Mouse (Mus musculus) limb, embryonic 14.5 days (tissue): Measurements from ENCODE around the gene Lrrc3b. TPM values are rescaled to one million over a fixed set of nuclear protein-coding genes. Genes with fewer than 3 reads are reported as not detected.

Source experiments
- ATAC-seq: fragments of 200-750 bp; cut with Nextera tagmentation; 2 replicates; pipeline ENCODE4 v1.8.0; 2017; ENCODE audit warnings: low read depth, moderate number of reproducible peaks, moderate TSS enrichment; ENCODE audit not compliant: low FRiP score
- DNase-seq: peaks from one replicate; pipeline ENCODE4 v3.0.0-alpha.2; 2015; ENCODE audit warnings: low spot score
- H3K27ac ChIP-seq: fragments of 300-500 bp; sonication (generic); replicated peaks from 2 replicates; pipeline ENCODE4 v1.5.1; 2014; ENCODE audit warnings: low read depth, mild to moderate bottlenecking, low read length, moderate library complexity, mixed read lengths
- H3K27me3 ChIP-seq: fragments of 300-500 bp; sonication (generic); 2 replicates; pipeline ENCODE4 v1.6.1; 2014; ENCODE audit warnings: low read length, mixed read lengths; ENCODE audit not compliant: control insufficient read depth, insufficient read depth
- H3K36me3 ChIP-seq: fragments of 300-500 bp; sonication (generic); 2 replicates; pipeline ENCODE4 v1.6.1; 2014; ENCODE audit warnings: mild to moderate bottlenecking, low read length, moderate library complexity, mixed read lengths; ENCODE audit not compliant: control insufficient read depth, insufficient read depth
- H3K4me1 ChIP-seq: fragments of 300-500 bp; sonication (generic); 2 replicates; pipeline ENCODE4 v1.6.1; 2014; ENCODE audit warnings: antibody characterized with exemption, low read length, mixed read lengths; ENCODE audit not compliant: control insufficient read depth, insufficient read depth
- H3K4me2 ChIP-seq: fragments of 300-500 bp; sonication (generic); replicated peaks from 2 replicates; pipeline ENCODE4 v1.6.1; 2014; ENCODE audit warnings: low read depth, mild to moderate bottlenecking, low read length, moderate library complexity; ENCODE audit not compliant: severe bottlenecking
- H3K4me3 ChIP-seq: fragments of 300-500 bp; sonication (generic); replicated peaks from 2 replicates; pipeline ENCODE4 v1.5.1; 2014; ENCODE audit warnings: low read length
- H3K9ac ChIP-seq: fragments of 300-500 bp; sonication (generic); 2 replicates; pipeline ENCODE4 v1.6.1; 2014; ENCODE audit warnings: mild to moderate bottlenecking, low read depth, low read length, moderate library complexity; ENCODE audit not compliant: severe bottlenecking
- H3K9me3 ChIP-seq: fragments of 300-500 bp; sonication (generic); 2 replicates; pipeline ENCODE4 v1.6.1; 2016; ENCODE audit warnings: low read length; ENCODE audit not compliant: control insufficient read depth
- POLR2A ChIP-seq: fragments of 200-500 bp; IDR thresholded peaks from 2 replicates; pipeline ENCODE4 v1.8.0; 2012; ENCODE audit warnings: inconsistent platforms, mild to moderate bottlenecking, moderate library complexity, borderline replicate concordance; ENCODE audit not compliant: insufficient read depth, insufficient read length; ENCODE audit errors: extremely low read depth
- WGBS: fragments of 180-500 bp; shearing (Covaris S2); extraction: QIAGEN DNeasy Blood & Tissue Kit; methylation state at CpG from one replicate; pipeline ENCODE4 v1.1.7; 2014; 5-methylcytosine and 5-hydroxymethylcytosine counted together
- polyA plus RNA-seq, 2 experiments: library from polyadenylated mRNA; depleted of rRNA in 1 of 2; stranded (reverse) in 1 of 2; unstranded in 1 of 2; fragments of >200 nt; fragmentation: Nextera tagmentation in 1 of 2; extraction: Ambion mirVana in 1 of 2; gene quantifications; 2 replicates each; pipeline versions ENCODE4 v1.2.1 to v1.2.3; 2012 to 2014

Lrrc3b gene
- polyA plus RNA-seq, 2 experiments, result 2.2 to 3.1 TPM

DNA sequence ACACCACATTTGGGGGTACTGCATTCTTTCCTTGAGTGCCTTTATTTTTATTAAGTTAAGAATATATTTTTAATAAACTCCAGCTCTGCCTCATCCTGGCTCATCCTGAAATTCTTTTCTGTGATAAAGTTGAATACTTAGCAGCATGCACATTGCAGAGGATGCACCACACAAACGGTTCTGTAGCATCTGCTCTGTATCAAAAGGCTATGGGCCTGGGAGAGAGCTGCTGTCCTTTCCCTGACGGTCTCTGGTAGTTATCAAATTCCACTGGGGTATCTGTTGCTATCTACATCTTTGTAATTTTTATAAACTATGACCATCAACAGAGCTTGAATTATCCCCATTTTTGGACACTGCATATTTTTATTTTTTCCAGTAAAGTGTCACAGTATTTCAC lies 105.7 kb downstream of the Lrrc3b start:
- no peak overlapping the region for H3K9ac ChIP-seq
- ATAC-seq, result no peak
- no peaks in the 10 kb centered on the region for H3K9me3 ChIP-seq
- H3K4me3 ChIP-seq, result no peak overlapping the region
- H3K36me3 ChIP-seq, result no peaks in the 10 kb centered on the region
- no peak for TF ChIP-seq POLR2A
- H3K4me2 ChIP-seq, result no peak overlapping the region
- no peaks in the 10 kb centered on the region for H3K4me1 ChIP-seq
- WGBS, result 61% methylated on average over 2 of the region's 2 CpGs
- no peak for DNase-seq
- no peak overlapping the region for H3K27ac ChIP-seq
- H3K27me3 ChIP-seq, result no peaks in the 10 kb centered on the region

GRCm38 (mm10) chr14:15331370-15331769 lies 107.4 kb downstream of the Lrrc3b start:
- ATAC-seq (no peak), DNase-seq (no peak)
- H3K4me3 ChIP-seq, result no peak overlapping the region
- no peaks in the 10 kb centered on the region for H3K27me3 ChIP-seq
- H3K9ac ChIP-seq, result no peak overlapping the region
- 35% methylated on average over 1 of the region's 1 CpGs for WGBS
- no peaks in the 10 kb centered on the region for H3K9me3 ChIP-seq
- no peak overlapping the region for H3K4me2 ChIP-seq
- H3K27ac ChIP-seq, result no peak overlapping the region
- no peak for TF ChIP-seq POLR2A
- H3K4me1 ChIP-seq, result no peaks in the 10 kb centered on the region
- H3K36me3 ChIP-seq, result no peaks in the 10 kb centered on the region

GRCm38 (mm10) chr14:15330155-15330554 lies 108.6 kb downstream of the Lrrc3b start:
- no peak for ATAC-seq
- no peak overlapping the region for H3K9ac ChIP-seq
- no peaks in the 10 kb centered on the region for H3K4me1 ChIP-seq
- WGBS, result 83% methylated on average over 1 of the region's 1 CpGs
- H3K27me3 ChIP-seq, result no peaks in the 10 kb centered on the region
- no peak overlapping the region for H3K4me2 ChIP-seq
- H3K9me3 ChIP-seq, result no peaks in the 10 kb centered on the region
- H3K27ac ChIP-seq, result no peak overlapping the region
- no peak overlapping the region for H3K4me3 ChIP-seq
- H3K36me3 ChIP-seq, result no peaks in the 10 kb centered on the region
- no peak for TF ChIP-seq POLR2A
- no peak for DNase-seq

GRCm38 (mm10) chr14:15325872-15326271 lies 112.9 kb downstream of the Lrrc3b start:
- ATAC-seq (no peak), DNase-seq (no peak)
- H3K27me3 ChIP-seq, result no peaks in the 10 kb centered on the region
- no peak for TF ChIP-seq POLR2A
- no peaks in the 10 kb centered on the region for H3K9me3 ChIP-seq
- H3K4me3 ChIP-seq, result no peak overlapping the region
- WGBS, result 51% methylated on average over 1 of the region's 1 CpGs
- peaks cover 8% of the 10 kb centered on the region; the same call in 1 of the 2 replicates for H3K4me1 ChIP-seq
- H3K4me2 ChIP-seq, result no peak overlapping the region
- no peak overlapping the region for H3K27ac ChIP-seq
- H3K9ac ChIP-seq, result no peak overlapping the region
- H3K36me3 ChIP-seq, result no peaks in the 10 kb centered on the region

- DNase-seq (peak; percentile 31), ATAC-seq (peak; percentile 60; the same call in 1 of the 2 replicates)
- Histone ChIP-seq H3K9ac (no peak overlapping the region), H3K36me3 (no peaks in the 10 kb centered on the region), H3K27me3 (no peaks in the 10 kb centered on the region), H3K9me3 (no peaks in the 10 kb centered on the region), H3K4me3 (no peak overlapping the region), H3K4me2 (no peak overlapping the region), H3K4me1 (peaks cover 8% of the 10 kb centered on the region; the same call in 1 of the 2 replicates), H3K27ac (no peak overlapping the region)
- 46% methylated on average over 9 of the region's 9 CpGs for WGBS
- TF ChIP-seq POLR2A, result no peak
Observed at GRCm38 (mm10) chr14:15322441-15323123, 116.2 kb downstream of the Lrrc3b start.
